Mouse (Mus musculus) frontal cortex, postnatal 14 days (tissue): ENCODE measurements around the gene Rnf114.

ENCODE experiments used
- DNase-seq, 2 experiments: peaks; one replicate each; pipeline ENCODE4 v3.0.0; 2022; ENCODE audit warnings: low spot score in 2 of 2

Gene Rnf114

GRCm38 (mm10) chr2:167474218-167474617 is 18.2 kb upstream of the Rnf114 start:
- DNase-seq: no peak

GRCm38 (mm10) chr2:167475596-167475995 is 16.8 kb upstream of the Rnf114 start:
- DNase-seq: no peak

DNA sequence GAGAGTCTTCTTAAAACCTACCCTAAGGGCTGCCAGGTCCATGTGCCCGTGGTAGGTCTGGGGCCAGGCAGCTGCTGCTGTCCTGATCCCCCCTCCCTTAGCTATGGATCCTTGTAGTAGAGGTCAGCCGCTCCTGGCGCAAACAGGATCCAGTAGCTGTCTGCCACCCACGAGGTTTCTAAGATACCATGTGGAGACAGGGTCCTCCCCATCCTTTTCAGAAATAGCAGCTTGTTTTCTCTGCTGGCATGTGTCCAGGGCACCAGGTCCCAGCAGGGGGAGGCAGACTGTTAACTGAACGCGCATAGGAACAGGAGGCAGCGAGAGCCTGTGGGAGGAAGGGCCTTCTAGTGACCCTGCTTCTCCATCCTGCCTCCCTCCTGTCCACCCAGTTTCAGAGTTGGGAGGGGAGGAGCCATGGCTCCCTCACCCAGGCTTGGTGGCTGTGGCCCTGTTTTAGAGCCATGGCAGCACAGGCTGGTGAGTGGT is 16.2 kb upstream of the Rnf114 start:
- DNase-seq: peak; percentile 67 to 74

DNA sequence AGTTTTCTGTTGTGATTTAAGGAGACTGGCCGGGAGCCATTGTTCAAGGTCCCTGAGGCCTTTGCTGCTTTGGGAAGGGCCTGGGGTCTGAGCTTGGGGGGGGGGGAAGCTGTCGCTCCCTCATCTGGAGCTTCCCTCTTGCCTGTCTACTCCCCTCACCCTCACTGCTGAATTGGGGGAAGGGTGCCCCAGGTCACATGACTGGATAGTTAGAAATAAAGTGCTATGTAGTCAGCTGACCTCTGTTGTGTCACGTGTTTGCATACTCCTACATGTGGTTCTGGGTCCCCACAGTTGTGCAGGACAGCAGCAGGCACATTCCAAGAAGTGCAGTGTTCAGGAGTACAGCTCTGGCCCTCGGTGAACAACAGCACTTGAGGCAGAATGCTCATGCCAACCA is 15.7 kb upstream of the Rnf114 start:
- no peak for DNase-seq

- DNase-seq: no peak
Observed at GRCm38 (mm10) chr2:167478128-167478527, 14.3 kb upstream of the Rnf114 start.

GRCm38 (mm10) chr2:167479501-167479900 is 12.9 kb upstream of the Rnf114 start:
- no peak for DNase-seq

- no peak for DNase-seq
Observed at GRCm38 (mm10) chr2:167482681-167483080, 9.8 kb upstream of the Rnf114 start.

DNA sequence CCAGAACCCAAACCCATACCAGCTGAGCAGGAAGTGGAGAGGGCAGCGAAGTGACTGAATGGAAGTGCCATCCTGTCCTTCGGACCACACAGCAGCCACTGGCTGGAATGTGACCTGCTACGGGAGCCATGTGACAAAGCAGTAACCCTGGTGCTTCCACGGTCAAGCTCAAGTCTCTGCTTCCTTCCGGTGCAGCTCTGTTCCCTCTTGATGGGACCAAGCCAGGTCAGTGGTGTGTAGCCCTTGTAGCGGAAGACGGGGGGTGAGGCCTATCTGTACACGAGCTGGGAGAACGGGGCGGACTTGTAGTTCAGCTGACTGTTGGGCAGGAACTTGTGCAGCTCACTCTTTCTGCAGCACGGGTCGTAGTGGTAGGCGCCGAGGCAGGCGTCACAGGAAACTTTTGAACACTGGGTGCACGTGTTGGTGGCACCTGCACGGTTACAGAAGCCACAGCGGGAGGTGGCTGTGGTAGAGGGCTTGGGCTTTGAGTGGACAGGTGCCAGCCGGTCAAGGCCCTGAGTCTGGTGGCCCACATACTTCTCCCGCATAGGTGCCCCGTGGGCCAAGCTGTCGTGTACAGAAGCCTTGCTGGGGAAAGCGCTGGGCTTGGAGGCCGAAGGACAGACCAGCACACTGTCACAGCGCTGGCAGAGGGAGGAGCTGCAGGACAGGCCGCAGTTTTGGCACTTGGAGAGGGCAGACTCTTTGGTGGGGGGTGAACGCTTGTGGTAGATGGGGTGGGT is 9.2 kb upstream of the Rnf114 start:
- no peak for DNase-seq

GRCm38 (mm10) chr2:167483827-167484410 is 8.5 kb upstream of the Rnf114 start:
- DNase-seq: no peak

GRCm38 (mm10) chr2:167484932-167485331 is 7.5 kb upstream of the Rnf114 start:
- no peak for DNase-seq

GRCm38 (mm10) chr2:167485501-167486377 is 6.7 kb upstream of the Rnf114 start:
- DNase-seq: no peak

DNA sequence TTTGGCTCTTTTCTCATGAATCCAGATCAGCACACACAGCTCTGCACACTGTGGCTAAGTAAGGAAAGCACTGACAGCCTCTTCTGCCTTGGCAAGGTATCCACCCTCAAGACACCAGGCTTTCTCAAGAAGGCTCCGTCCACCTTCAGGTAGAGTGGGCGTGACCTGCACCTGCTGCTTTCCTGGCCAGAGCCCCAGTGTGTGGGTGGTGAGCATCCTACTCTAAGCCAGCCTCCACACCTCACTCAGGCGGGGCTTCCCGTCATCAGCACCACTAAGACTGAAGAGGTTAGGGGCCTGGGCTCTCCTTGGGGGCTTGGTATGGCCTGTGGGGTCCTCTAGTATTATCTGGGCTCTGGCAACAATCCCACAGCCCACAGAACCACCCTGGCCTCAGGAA is 5.9 kb upstream of the Rnf114 start:
- no peak for DNase-seq

DNA sequence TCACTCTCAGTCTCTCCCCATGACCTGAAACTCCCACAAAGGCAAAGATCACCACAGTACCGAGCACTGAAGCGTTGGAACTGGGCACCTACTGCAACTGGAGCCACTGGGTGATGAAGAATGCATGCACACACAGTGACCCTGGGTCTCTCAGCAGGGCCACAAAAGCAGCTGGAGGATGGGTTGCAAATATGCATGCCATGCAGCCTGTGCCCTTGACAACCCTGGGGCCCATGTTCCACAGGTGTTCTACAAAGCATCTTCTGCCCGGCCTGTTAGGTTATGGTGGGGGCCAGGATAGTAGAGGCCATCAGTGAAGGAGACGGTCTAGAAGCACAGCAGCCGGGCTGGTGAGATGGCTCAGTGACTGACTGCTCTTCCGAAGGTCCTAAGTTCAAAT is 4.9 kb upstream of the Rnf114 start:
- DNase-seq: no peak

- no peak for DNase-seq
Observed at GRCm38 (mm10) chr2:167487994-167488393, 4.5 kb upstream of the Rnf114 start.

DNA sequence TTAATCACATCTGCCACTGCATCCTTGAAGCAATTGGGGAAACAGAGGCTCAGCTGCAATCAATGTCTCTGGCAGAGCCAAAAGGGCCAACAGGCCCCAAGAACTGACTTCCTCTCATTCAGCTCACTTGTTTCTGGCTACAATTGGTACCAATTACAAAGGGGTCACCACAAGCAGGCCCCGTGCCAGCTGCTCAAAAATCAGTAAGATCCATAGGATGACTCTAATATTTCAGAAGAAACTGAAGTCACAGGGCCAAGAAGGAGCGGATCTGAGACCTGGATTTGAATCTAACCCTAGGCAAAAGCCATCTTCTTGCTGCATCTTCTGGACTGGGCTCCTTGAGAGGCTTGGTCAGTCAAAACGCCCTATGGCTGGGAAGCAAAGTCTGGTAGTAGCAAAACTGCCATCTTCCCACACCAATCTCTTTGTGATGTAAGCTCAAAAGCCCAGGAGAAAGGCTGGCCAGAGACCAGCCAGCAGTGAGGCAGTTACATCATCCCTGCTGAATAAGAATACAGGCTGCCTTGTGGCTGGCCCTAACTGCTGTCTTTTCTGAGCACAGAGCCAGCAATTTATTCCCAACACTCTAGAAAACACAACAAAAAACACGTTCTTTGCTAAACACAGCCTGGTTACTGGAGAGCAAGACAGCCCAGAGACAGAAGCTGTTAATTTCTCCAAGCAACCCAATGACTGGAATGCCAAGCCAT is 1.5 kb upstream of the Rnf114 start:
- peak; percentile 39 to 64 for DNase-seq

GRCm38 (mm10) chr2:167492713-167493636 is 530 bp downstream of the Rnf114 start, which contains the start of gene Spata2:
Gene Spata2, minus strand, starts transcription at chr2:167492887.
- peak; percentile 88 to 89 for DNase-seq

DNA sequence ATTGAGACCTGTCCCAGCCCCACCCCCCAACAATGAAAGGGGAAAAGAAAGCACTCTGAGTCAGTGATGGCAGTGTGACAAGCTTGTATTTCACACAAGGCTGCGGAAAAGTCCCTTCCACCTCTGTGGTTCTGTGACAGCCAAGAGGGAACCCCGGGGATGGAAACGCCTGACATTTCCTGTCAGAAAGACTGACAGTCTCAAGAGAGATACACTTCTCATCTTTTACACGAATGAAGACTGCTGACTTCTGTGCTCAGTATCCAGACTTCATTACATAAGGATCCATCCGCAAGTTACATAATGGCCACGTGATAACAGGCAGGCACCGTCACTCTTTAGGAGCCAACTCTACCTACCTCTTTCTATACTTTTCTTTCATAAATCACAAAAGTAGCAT is 4.0 kb downstream of the Rnf114 start:
- no peak for DNase-seq

- DNase-seq: no peak
Observed at GRCm38 (mm10) chr2:167497272-167497671, 4.8 kb downstream of the Rnf114 start.

GRCm38 (mm10) chr2:167502554-167503252 is 10.3 kb downstream of the Rnf114 start:
- DNase-seq: no peak
